Mouse (Mus musculus) inflammation-experienced regulatory T-cells, adult 6 months (primary cell): Measurements from ENCODE around the gene Hsd11b2. TPM values are rescaled to one million over a fixed set of nuclear protein-coding genes. Genes with fewer than 3 reads are reported as not detected.

Source experiments
- ATAC-seq: one replicate; pipeline ENCODE4 v1.8.0; 2017
- polyA plus RNA-seq, 3 experiments: library from polyadenylated mRNA; unstranded; fragments of 100-300 nt; shearing (Covaris generic); gene quantifications; one replicate each; pipeline ENCODE4 v1.2.1; 2017

Hsd11b2 gene
- polyA plus RNA-seq, 3 experiments from 2014 or later: not detected

GRCm38 (mm10) chr8:105528206-105528605 is 9.7 kb downstream of the Hsd11b2 start:
- ATAC-seq: no peak

DNA sequence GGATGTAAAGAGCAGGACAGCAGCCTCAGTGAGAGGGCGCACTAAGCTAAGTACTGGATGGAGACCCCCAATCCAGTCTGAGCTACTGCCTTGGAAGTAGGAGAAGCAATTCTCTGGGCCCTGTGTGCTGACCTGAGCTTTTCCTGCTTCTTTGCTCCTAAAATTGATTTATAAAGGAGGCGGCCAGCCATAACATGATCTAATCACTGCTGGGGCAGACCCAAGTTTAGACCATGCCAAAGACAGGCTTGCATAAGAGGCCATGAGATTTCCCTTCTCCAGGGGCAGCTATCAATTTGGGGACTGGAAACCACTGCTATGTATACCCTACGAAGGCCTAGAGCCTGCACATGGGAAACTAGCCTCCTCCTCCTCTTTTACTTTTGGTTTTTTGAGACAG is 10.7 kb downstream of the Hsd11b2 start:
- no peak for ATAC-seq

DNA sequence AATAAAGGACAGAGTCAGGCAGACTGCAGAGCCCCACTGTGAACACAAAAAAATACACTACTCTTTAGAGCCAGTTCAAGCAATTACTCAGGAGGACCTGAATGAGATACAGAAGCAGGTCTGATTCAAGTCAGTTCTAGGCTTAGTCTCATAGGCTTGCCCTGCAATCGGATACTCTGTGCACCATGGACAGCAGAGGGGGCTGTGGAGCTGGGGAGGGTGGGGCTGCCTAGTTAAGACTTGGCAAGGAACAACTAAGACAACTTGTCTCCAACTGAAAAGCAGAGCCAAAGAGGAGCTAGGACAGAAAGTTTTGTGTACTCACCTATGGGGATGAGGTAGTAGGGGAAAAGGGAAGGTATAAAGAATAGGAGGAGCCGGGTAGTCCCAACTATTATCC is 13.2 kb downstream of the Hsd11b2 start:
- no peak for ATAC-seq

DNA sequence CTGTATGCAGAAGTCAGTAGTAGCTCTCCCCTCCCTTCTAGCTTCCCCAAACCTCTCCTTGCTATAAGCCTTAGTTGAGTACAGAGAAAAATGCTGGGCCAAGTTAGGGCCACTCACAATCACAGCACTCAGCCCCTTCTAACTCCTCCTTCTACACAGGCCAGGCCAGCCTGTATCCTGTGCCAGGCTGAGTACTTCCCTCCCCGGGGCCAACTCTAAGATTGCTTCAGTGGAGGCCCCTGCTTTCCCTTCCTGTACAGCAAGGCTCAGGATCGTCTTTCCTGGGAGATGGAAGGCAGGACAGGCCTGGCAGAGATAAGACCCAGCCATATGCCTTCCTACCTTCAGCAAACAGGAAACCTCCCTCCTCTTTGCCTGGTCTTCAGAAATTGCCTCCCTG is 14.9 kb downstream of the Hsd11b2 start:
- ATAC-seq: no peak

DNA sequence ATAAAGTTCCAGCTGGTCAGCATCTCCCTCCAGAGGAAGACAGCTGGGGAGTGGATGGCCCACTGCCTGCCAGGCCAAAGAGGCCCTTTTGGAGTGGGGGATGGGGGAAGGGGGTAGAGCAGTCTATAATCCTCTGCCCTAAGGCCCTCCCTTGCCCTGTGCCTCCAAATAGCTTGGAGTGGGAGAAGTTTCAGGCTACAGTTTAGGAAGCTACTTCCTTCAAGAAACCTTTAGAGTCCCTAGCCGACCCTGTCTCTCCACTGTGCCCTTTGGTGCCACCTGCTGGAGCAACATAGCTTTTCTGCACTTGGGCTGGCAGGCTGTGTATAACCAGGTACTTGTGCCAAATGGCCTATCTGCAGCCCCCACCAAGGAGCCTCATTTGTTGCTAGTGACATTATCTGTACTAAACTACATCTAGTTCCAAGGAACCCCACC is 15.4 kb downstream of the Hsd11b2 start:
- no peak for ATAC-seq

- no peak for ATAC-seq
These were observed 18.0 kb downstream of the Hsd11b2 start for GRCm38 (mm10) chr8:105536546-105536945.

GRCm38 (mm10) chr8:105537011-105537677 is 18.6 kb downstream of the Hsd11b2 start:
- no peak for ATAC-seq

GRCm38 (mm10) chr8:105538940-105539339 is 20.4 kb downstream of the Hsd11b2 start:
- no peak for ATAC-seq

DNA sequence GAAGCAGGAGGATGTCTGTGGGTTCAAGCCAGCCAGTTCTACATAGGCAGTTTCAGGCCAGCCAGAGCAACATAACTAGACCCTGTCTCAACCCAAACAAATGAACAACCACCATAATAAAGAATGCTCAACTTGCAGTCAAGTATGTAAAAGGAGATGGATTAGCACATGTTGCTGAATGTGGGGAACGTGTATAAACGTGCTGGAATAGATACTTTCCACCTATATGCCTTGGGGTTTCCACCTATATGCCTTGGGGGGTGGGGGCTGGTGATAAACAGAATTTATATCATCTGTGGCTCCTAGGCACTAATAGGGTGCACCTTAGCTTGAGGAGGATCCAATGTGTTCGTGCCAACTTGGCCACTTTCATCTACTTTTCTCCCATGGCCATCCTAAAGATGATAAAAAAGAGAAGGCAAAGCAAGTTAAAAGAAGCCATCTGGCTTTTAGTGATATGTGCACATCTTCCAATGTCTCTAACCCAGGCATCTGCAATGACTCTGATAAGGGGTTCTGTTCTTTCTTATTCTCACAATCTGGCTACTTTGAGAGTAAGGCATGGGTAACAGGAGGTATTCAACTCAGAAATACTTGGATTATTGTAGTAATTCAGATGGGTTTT is 23.6 kb downstream of the Hsd11b2 start:
- no peak for ATAC-seq

GRCm38 (mm10) chr8:105542808-105543207 is 24.3 kb downstream of the Hsd11b2 start:
- no peak for ATAC-seq

- ATAC-seq: no peak
These were observed 25.1 kb downstream of the Hsd11b2 start for GRCm38 (mm10) chr8:105543703-105544102.

DNA sequence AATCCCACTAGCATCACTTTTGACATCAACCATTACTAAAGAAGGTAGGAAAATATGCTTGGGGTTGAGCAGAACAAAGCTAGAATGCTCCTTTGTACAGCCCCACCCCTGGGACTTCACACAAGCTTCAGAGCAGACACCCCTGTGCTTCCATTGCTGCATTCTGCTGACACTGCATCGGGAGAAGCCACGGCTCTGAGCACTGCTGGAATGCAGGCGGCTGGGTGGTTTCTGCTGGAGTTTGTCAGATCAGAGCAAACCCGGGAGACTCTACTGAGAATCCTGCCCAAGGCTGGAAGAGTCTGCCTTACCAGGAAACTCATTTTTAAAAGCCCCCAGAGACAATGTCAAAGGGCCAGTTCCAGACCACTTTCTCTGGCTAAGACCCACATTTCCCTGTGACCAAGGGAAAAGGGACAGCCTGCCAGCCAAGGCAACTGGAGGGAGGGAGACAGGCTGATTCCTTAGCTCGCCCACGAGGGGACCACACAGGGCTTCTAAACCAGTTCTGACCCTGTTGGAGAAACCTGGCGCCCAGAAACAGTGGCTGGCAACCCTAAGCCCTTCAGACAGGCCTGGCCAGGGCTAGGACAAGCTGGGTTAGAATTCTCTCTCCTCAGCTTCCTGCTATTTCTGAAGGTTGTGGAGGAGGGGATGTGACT is 26.1 kb downstream of the Hsd11b2 start:
- no peak for ATAC-seq

GRCm38 (mm10) chr8:105545249-105545648 is 26.7 kb downstream of the Hsd11b2 start:
- ATAC-seq: no peak

DNA sequence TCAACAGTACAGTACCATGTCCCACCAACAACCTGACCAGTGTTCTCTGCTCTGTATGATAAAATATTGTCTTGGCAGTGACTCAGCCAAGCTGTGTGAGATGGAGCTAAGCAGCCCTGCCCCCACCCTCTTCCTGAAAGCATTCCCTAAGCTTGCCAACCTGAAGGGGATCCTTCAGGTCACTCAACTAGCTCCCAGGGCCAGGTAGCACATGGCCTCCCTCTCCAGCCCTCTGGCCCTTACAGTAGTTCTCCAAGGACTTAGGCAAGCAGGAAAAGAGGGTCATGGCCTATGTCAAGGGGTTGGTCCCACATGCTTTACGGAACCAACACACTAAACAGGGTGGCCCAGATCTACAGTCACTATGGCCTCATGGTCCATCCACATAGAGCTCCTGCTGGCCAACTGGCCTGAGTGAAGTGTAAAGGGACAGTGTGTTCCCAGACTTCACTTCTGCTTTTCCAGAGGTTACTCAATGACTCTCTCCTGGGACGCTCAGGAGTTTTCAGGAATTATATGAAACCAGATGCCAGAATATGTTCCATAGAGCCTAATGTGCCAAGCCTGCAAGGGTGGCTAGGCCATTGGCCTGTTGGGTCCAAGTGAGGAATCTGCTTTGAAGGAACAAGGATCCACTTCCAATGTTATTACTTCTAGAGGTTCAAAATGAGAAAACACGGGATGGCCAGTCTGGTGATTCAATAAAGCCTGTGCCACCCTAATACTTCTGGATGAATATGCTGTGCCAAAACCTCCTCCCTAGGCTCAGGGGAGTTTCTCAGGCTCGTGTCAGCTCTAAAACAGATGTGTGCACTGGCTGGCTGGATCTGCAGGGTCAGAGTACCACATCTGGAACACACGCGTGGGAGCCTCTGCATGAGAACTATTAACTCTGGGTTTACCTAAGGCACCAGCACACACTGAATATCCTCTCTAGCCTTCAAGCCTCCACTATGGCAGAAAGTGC is 28.1 kb downstream of the Hsd11b2 start:
- ATAC-seq: no peak

DNA sequence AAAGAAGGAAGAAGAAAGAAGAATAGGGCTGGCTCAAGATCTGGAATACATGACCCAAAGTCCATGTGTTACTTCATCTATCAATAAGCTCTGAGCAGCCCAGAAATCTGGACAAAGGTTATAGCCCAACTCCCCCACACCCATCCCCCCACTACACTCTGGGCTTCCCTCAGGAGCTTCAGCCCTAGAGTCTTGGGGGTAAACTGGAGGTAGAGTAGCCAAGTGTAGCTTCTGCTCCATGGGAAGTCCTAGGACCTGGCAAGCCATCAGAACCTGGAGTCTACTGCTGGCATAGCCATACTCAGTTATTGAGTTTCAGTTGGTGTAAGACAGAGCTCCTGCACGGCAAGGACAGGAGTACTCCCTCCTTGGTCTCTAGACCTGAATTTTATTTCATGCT is 31.0 kb downstream of the Hsd11b2 start:
- no peak for ATAC-seq

DNA sequence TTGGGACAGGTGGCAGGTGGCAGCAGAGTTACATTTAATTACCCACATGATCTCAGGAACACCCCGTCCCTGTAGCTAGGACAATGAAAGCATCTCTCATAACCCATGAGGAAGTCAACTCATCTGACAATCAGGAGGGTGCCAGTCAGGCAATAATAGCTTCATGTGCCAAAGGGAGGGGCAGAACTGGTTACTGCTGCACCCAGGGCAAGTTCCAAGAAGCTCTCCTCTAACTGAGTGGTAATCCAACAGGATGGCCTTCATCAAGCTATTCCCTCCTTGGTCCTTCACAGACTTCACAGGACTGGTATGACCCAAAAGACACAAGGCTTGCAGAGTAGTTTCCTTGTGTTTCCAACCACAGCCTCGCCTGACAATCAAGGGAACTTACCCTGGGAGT is 31.5 kb downstream of the Hsd11b2 start:
- ATAC-seq: no peak

- ATAC-seq: no peak
These were observed 33.5 kb downstream of the Hsd11b2 start for GRCm38 (mm10) chr8:105552032-105552431.

DNA sequence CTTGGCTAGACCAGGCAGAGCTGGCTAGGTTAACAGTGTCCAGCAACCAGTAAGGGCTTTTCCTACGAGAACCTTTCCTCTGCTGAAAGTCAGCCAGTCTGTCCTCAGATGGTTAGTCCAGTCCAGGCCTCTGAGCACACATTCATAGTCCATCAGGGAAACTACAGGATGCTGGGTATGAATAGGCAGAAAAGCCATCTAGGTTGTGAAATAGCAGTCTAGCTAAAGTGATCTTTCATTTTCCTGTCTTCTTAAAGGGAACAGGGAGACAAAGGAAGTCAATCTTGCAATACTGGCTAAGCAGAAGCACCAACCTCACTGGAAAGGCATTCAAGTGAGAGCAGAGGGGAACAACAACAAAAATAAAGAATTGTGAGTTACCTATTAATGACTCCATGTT is 34.3 kb downstream of the Hsd11b2 start:
- no peak for ATAC-seq

- peak; percentile 46 for ATAC-seq
These were observed 35.5 kb downstream of the Hsd11b2 start for GRCm38 (mm10) chr8:105554087-105554486.

- ATAC-seq: no peak
These were observed 36.7 kb downstream of the Hsd11b2 start for GRCm38 (mm10) chr8:105555230-105555629.

GRCm38 (mm10) chr8:105562863-105563262 is 44.3 kb downstream of the Hsd11b2 start:
- no peak for ATAC-seq

GRCm38 (mm10) chr8:105563871-105564270 is 45.3 kb downstream of the Hsd11b2 start:
- ATAC-seq: no peak
